Mouse (Mus musculus): ENCODE measurements at regions not wholly inside any gene's neighbourhood (a gene's known extent, or its start where the extent isn't known, plus 50 kb on each side); places are given as distances from the start of the nearest gene placed in this dataset.

- DNase-seq = no peak
These were observed 156.9 kb downstream of the Dad1 start for GRCm38 (mm10) chr14:54097026-54097425.

GRCm38 (mm10) chr14:54092444-54092843, 161.5 kb downstream of the Dad1 start:
- no peak for DNase-seq

GRCm38 (mm10) chr14:54086660-54087059, 167.2 kb downstream of the Dad1 start:
- no peak for DNase-seq

DNA sequence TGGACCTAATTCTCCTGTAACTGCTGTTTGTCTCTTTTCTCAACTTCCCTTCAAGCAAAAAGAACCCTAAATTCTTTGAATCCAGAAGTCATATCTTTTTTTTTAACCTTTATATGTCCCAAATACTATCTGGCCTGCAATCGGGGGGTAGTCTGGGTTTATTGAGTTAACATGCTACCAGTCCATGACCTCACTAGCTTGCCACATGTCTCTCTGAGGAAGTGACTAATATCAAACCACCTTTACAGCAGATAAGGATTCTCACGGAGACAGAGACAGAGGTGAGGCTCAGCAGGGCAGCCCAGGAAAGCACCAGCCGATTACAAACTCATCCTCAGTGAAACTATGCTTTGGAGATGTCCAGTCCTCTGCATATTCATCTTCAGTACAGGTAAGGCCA, 179.2 kb downstream of the Dad1 start:
- DNase-seq = no peak

GRCm38 (mm10) chr14:54072283-54072912, 181.5 kb downstream of the Dad1 start:
- DNase-seq = no peak

DNA sequence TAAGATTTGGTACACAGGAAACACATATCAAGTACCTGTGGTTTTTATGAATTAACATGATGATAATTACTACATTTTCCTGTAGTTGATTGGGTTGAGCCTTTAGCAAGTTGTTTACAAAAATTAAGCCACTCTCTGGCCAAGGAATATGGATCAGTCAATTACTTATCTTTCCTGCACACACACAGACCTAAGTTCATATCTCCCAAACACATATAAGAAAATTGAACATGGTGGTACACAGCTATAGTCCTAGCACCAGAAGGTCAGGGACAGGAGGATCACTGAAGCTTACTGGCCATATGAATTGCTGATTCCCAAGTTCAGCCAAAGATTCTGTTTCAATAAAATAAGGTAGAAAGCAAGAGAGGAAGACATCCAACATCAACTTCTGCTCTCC, 183.7 kb downstream of the Dad1 start:
- no peak for DNase-seq

GRCm38 (mm10) chr14:54068684-54069083, 185.2 kb downstream of the Dad1 start:
- DNase-seq = peak; percentile 53

DNA sequence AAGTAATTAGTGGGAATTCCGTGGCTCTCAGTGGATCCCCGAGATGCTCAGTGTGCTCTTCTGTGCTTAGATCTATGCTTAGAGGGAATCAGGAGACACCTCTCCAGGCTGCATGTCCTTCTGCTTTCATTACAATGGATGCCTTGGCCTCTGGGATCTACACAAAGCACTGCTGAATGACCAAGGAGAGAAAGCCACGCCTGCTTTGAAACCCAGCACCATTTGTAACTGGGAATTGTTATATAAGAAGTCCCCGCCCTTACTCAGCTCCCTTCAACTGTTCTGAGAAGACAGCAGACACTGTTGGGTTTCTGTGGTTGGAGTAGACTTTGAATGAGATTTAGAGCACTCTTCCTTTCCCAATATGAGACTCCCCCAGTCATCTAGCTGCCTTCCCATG, 188.4 kb downstream of the Dad1 start:
- no peak for DNase-seq

- DNase-seq = peak; percentile 56
These were observed 189.1 kb downstream of the Dad1 start for GRCm38 (mm10) chr14:54064541-54065402.

- no peak for DNase-seq
These were observed 192.3 kb downstream of the Dad1 start for GRCm38 (mm10) chr14:54061570-54061969.

DNA sequence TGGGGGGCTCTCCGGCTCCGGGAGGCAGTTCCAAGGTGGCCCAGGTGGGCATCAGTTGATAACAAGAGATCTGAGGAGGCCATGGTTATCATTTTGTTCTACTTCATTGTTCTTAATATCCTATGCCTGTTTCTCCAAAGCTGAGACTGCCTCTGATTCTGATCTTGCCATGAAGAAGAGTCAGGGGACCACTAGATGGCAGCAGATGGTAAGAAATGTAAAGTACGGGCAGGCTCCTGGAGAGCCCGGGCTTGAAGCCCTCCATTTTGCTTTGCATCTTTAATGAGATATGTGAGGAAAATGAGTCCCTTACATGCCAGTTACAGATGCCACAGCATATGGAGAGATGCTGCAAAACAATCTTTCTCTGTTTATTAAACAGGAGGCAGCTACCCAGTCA, 194.1 kb downstream of the Dad1 start:
- peak; percentile 67 for DNase-seq

DNA sequence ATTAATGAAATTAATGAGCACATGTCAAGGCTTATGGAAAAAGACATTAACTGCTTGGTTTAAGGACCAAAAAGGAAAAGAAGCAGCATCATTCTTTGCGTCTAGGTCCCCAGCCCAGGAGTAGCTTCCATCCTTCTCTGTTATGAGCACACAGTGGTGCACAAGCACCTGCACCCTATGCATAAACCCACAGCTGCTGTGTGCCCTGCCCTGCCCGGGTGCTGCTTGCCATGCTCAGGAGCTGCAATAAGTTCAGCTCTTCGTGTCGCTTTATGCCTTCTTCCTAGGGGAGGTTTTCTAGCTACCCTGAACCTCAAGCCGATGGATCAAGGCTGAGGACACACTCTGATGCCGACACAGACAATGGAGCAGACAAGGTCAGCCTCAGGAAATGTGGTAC, 194.8 kb downstream of the Dad1 start:
- DNase-seq = no peak

DNA sequence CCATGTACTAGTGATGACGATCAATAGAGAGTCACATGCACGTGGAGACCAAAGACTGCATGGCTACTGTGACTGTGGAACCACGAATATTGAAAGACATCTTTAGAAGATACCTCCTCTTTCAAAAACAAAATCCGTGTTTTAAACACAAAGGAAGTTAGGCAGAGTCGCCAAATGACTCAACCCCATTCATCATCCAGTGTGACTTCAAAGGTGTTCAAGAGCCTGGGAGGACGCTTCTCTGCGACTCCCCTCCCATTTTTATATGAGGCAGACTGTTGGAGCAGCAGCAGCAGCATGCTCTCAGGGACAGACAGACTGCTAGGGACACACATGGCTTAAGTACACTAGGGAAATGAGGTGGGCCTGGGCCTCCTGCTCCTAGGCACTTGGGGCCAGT, 197.2 kb downstream of the Dad1 start:
- no peak for DNase-seq

DNA sequence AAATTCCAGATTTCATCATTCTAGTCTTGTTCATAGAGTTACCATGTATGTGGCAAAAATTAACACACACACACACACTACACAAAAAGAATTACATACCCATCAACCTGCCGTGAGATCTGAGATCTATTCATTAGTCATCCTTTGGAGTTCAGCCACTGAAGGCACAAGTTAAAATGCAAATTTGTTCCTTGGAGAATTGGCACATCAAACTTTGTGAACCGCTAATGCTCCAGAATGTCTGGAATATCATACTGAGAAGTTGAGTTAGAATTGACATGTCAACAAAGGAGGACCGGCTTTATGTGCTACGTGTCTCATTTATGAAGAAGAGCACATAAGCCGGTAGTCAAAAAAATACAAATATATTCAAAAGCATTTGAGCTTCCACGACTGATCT, 198.5 kb downstream of the Dad1 start:
- no peak for DNase-seq

GRCm38 (mm10) chr14:54042286-54042685, 211.6 kb downstream of the Dad1 start:
- no peak for DNase-seq

DNA sequence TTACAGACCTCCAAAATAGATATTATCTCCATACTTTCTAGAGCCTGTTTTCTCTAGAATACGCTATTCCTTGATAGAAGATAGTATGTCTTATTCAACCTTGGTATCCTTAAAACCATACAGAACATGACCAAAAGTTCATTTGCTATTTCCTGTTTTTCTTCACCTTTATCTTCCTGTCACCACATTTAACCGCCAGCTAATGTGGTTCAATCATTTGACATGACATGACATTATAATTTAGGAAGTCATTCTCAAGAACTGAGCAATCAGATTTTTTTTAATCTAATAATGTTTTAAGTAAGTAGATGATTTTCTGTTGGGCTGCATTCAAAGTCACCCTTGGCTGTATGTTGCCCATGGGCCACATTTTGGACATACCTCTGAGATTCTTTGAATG, 213.3 kb downstream of the Dad1 start:
- DNase-seq = no peak

- no peak for DNase-seq
These were observed 219.4 kb downstream of the Dad1 start for GRCm38 (mm10) chr14:54034516-54034915.

GRCm38 (mm10) chr14:54023552-54023951, 230.4 kb downstream of the Dad1 start:
- no peak for DNase-seq

DNA sequence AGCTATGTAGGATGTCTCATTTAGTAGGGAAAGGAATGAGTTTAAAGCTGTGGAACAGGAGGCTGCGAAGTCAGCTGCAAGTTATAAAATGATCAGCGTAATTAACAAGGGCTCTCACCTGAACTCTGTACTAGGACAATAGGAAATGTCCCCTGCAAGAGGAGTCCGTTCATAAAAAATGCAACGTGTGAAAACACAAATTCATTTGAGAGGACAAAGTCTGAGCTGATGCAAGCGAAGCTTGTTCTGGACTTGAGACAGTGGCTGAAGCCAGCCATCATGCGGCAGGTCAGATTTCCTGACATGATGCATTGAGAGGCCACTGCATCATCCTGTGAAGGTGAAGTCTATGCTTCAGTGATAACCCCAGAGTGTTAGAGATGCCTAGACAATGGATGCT, 232.5 kb downstream of the Dad1 start:
- no peak for DNase-seq

- DNase-seq = no peak
These were observed 239.3 kb downstream of the Dad1 start for GRCm38 (mm10) chr14:54014628-54015027.

DNA sequence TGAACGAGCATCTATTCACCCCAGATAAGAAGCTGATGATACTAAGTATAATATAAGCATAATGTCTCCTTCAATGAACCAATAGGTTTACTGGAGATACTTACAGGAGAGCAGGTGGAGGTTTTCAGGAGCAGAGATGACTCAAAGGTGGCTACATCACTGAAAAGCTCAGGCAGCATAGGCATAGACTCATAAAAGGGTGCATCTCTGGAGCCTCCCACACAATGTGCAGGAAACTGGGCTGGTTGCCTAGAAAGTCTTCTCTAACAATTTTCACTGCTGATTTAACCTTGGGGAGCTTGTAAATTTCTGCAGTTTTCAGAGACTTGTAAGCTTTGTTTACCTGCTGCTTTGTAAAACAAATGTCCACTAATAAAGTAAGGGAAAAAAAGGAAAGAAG, 251.8 kb downstream of the Dad1 start:
- no peak for DNase-seq

DNA sequence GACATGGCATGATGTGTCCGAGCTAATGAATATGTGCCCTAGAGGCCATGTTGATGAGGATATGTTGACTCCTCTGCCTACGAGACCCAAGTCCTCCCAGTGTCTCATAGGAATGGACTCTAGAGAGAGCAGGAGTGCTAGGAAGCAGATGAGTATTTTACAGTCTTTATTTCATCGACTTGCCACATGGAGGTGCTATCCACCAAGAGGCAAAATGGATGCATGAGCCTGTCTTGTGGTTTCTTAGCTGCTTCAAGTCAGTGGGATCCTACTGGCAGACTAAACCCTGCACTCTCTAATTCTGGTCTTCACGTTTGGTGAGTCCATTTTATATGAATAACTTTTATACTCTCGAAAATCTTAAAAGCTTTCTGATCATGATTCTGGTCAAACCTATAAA, 253.4 kb downstream of the Dad1 start:
- no peak for DNase-seq

DNA sequence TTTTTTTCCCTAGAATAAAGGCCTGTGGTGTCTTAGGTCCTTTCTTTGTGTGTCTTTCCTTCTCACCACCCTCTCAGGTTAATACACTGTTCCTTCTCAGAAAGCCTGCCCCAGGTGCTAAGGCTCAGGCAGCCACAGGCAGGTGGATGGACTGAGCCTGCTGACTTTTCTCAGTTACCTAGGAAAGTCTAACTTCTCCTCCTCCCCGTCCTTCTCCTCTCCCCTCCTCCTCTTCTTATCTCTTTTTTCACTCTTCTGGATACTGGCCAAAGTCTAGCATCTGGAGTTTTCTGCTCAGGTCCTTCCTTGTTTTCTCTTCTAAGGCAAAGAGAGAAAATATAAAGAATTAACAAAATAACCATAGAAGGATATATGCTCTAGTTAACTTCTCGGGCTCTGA, 260.5 kb downstream of the Dad1 start:
- DNase-seq = no peak

- no peak for DNase-seq
These were observed 261.1 kb downstream of the Dad1 start for GRCm38 (mm10) chr14:53992712-53993286.

All from liver (tissue).